Mouse (Mus musculus) intestine, embryonic 14.5 days (tissue): ENCODE measurements at regions not wholly inside any gene's neighbourhood (a gene's known extent, or its start where the extent isn't known, plus 50 kb on each side); places are given as distances from the start of the nearest gene placed in this dataset.

Source experiments
- ATAC-seq: fragments of 200-750 bp; cut with Nextera tagmentation; replicated peaks from 2 replicates; pipeline ENCODE4 v1.8.0; 2017; ENCODE audit warnings: low read depth, moderate number of reproducible peaks, moderate TSS enrichment, moderate library complexity; ENCODE audit not compliant: low FRiP score, low TSS enrichment
- DNase-seq: peaks from one replicate; pipeline ENCODE4 v3.0.0-alpha.2; 2018; ENCODE audit warnings: low spot score
- H3K27ac ChIP-seq: fragments of 300-500 bp; sonication (generic); 2 replicates; pipeline ENCODE4 v1.5.1; 2014; ENCODE audit warnings: low read depth, mild to moderate bottlenecking, control low read depth
- H3K27me3 ChIP-seq: fragments of 300-500 bp; sonication (generic); replicated peaks from 2 replicates; pipeline ENCODE4 v1.6.1; 2014; ENCODE audit warnings: low read length, control low read depth; ENCODE audit not compliant: control insufficient read depth, insufficient read depth
- H3K36me3 ChIP-seq: fragments of 300-500 bp; sonication (generic); 2 replicates; pipeline ENCODE4 v1.6.1; 2014; ENCODE audit warnings: low read length, control low read depth; ENCODE audit not compliant: control insufficient read depth, insufficient read depth
- H3K4me1 ChIP-seq: fragments of 300-500 bp; sonication (generic); replicated peaks from 2 replicates; pipeline ENCODE4 v1.6.1; 2014; ENCODE audit warnings: low read length, control low read depth, mixed read lengths; ENCODE audit not compliant: control insufficient read depth, insufficient read depth
- H3K4me2 ChIP-seq: fragments of 300-500 bp; sonication (generic); 2 replicates; pipeline ENCODE4 v1.6.1; 2014; ENCODE audit warnings: low read length
- H3K4me3 ChIP-seq: fragments of 300-500 bp; sonication (generic); 2 replicates; pipeline ENCODE4 v1.5.1; 2014; ENCODE audit warnings: low read depth, low read length, control low read depth, mixed read lengths
- H3K9ac ChIP-seq: fragments of 300-500 bp; sonication (generic); 2 replicates; pipeline ENCODE4 v1.6.1; 2014; ENCODE audit warnings: mild to moderate bottlenecking, low read length
- H3K9me3 ChIP-seq: fragments of 300-500 bp; sonication (generic); 2 replicates; pipeline ENCODE4 v1.6.1; 2016; ENCODE audit warnings: low read length, control low read depth; ENCODE audit not compliant: control insufficient read depth
- WGBS: fragments of 180-500 bp; shearing (Covaris S2); extraction: QIAGEN DNeasy Blood & Tissue Kit; methylation state at CpG from one replicate; pipeline ENCODE4 v1.1.7; 2014; 5-methylcytosine and 5-hydroxymethylcytosine counted together

- Histone ChIP-seq H3K27ac (no peak overlapping the region), H3K27me3 (no peaks in the 10 kb centered on the region), H3K4me1 (no peaks in the 10 kb centered on the region), H3K4me3 (no peak overlapping the region), H3K36me3 (no peaks in the 10 kb centered on the region), H3K9me3 (no peaks in the 10 kb centered on the region), H3K4me2 (0 out of 2 replicates have a peak overlapping the region, but pooled peaks have one; percentile 14), H3K9ac (no peak overlapping the region)
- WGBS = 48% methylated on average over 7 of the region's 7 CpGs
- ATAC-seq (no peak), DNase-seq (no peak)
Observed at GRCm38 (mm10) chr6:101083676-101084075, 250.3 kb downstream of the Ppp4r2 start.

- Histone ChIP-seq H3K4me3 (no peak overlapping the region), H3K4me1 (no peaks in the 10 kb centered on the region), H3K27ac (no peak overlapping the region), H3K9ac (no peak overlapping the region), H3K27me3 (peaks cover 7% of the 10 kb centered on the region; the same call in 1 of the 2 replicates), H3K36me3 (no peaks in the 10 kb centered on the region), H3K9me3 (no peaks in the 10 kb centered on the region), H3K4me2 (no peak overlapping the region)
- ATAC-seq (0 out of 2 replicates have a peak, but pooled peaks have one; percentile 72), DNase-seq (no peak)
- WGBS = 17% methylated on average over 10 of the region's 10 CpGs
Observed at GRCm38 (mm10) chr6:101092179-101092578, 258.8 kb downstream of the Ppp4r2 start.
